Mouse (Mus musculus) liver, adult 2 months (tissue): ENCODE measurements around the gene Negr1.

Source experiments
- CTCF ChIP-seq: fragments of 200-500 bp; IDR thresholded peaks from 2 replicates; pipeline ENCODE4 v1.5.1; 2011; ENCODE audit warnings: low read depth, low read length, control low read depth
- POLR2A ChIP-seq: fragments of 200-500 bp; IDR thresholded peaks from 2 replicates; pipeline ENCODE4 v1.6.1; 2011; ENCODE audit warnings: low read length, control low read depth; ENCODE audit not compliant: insufficient read depth; ENCODE audit errors: extremely low read depth

DNA sequence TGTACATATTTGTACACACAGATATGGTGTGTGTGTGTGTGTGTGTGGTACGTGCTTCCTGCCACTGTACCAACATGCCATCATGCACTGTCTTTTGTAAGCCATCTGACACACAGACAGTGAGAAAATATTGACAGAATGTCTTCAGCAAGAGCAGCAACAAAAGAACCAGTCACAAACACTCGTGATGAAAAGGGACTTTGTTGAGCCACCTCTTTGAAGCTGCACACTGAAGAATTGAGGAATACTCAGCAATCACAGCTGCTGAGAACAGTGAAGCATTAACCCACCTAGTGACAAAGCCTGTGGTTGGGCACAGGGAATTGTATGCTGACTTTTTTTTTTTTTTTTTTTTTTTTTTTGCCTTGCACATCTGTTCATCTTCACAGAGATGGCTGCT is 558.3 kb downstream of the Negr1 start:
- TF ChIP-seq POLR2A, result no peak
- no peak for TF ChIP-seq CTCF
